Mouse (Mus musculus): ENCODE results near the gene Recql5.
A peak's percentile ranks its signal among the peaks of the same experiment; 100 is the strongest.

Gene Recql5

DNA sequence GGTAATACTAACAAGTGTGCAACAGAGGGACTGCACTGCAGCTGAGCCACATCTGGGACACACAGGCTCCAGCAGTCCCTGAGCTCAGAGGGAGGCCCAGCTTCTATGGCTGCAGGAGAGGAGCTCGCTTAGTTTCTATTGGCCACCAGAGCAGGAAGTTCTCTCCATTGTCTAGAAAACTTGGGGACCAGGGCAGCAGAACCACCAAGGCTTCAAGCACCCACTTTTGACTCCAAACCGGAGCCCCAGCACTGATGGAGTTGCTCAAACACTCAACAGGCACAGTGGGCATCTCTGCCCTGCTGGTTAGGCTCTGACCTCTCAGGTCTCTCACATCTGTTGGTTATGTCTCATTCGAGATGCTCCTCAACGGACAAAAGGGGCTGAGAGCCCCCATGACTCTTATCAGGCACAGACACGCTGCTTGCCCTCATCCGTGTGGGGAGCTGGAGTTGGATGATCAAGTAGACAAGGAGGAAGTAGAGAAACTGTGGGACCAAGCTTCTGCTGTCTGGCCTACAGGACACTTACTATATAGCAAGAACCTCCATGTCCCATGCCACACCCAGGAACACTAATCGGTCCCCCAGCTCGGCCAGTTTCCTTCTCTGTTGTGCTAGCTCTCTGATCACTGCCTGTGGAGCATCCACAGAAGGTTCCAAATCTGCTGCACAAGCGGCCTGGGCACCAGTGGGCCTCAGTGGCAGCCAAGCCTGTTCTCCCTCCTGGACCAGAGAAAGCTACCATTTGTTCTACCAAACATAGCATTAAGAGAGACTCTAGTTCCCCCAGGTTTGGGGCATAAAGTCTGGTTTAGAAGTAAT is 31.7 kb downstream of the Recql5 start:
- DNase-seq (ENCODE audit: low spot score in 2 of 2), result peak; percentile 61 to 72

DNA sequence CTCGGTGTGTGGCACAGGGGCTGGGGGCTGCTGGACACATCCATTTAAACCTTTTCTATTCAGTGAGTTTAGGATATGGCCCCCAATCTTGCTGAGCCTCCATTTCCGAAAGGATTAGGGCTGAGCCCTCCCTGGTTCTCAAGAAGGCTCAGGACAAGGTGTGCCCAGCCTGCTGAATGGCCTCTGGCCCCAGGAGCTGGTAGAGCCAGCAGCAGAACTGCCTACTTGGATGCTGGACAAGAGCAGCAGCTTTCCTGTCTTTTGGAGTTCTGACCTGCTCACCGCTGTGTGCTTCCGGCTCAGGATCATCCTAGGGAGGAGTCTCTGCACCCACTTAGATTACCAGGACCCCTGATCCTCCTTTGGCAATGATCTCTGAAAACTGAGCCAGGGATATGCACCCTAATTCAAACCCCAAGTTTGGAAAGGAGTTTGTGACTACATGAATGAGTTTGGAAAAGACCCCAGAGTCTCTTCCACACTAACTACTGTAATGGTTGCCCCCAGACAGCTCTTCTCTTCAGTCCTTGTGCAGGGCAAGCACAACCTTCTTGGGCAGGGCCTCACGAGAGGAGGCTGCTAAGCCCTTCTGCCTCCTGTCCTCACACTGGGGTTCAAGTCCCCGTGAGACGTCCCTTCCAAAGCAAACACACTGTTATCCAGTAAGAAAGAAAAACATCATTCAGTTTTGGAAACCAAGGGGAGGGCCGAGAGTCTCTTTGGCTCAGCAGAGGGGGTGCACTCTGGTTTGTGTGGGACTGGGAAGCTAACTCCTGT is 32.5 kb downstream of the Recql5 start:
- DNase-seq (ENCODE audit: low spot score in 2 of 2), result peak in 1 of 2 experiments; percentile 69

DNA sequence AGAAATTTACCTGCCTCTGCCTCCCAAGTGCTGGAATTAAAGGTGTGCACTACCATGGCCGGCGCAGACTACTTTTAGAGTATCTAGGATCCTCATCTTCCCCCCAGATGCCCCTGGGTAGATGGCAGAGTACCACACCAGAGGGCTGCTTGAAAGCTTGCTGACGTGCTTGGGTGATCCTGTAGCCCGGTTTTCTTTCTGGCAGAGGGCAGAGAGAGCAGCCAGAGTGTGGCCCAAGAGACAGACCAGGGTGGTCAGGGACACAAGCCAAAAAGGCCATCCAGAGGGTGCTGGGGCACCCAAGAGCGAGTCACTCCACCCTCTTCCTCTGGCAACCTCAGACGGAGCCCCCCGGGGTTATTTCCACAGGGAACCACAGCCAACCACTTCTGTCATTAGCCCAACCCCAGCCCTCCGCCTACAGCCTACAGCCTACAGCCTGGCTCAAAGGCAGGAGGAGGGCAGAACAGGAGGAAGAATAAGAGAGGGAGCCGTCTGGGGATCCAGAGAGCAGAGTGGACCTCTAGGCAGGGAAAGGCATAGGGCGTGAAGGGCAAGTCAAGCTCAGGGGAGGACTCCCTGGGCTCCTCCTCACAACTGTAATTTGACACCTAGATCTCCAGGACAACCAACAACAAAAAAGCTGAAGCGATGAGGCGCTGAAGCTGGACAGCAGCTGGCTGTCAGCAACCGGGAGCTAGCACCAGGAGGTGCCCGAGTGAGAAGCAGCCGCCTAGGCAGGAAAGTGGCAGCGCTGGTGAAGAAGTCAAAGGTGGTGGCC is 33.6 kb downstream of the Recql5 start, which contains the start of gene Smim5:
TSS of gene Smim5 (plus strand) at position 481 of the 781 bp plus-strand sequence.
- DNase-seq (ENCODE audit: low spot score in 2 of 2), result peak; percentile 69 to 78

DNA sequence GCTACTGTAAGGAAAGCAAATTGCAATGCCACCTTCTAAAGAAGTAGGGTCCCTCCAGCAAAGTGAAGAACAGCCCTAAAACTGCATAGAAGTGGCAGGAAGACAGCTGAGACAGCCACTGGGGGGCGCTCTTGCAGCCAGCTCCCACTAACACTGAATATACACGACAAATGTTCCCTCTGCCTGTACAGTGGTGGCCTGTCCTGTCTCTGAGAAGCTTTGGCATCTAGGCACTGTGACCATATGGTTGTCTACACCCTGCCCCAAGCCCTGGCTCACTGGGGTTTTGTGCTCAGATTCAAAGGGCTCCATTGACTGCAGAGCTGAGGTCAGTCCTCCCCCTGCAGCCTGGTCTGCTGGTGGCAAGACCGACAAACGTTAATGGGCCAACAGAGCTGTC is 34.4 kb downstream of the Recql5 start:
- peak; percentile 83 to 91 for DNase-seq (ENCODE audit: low spot score in 2 of 2)

DNA sequence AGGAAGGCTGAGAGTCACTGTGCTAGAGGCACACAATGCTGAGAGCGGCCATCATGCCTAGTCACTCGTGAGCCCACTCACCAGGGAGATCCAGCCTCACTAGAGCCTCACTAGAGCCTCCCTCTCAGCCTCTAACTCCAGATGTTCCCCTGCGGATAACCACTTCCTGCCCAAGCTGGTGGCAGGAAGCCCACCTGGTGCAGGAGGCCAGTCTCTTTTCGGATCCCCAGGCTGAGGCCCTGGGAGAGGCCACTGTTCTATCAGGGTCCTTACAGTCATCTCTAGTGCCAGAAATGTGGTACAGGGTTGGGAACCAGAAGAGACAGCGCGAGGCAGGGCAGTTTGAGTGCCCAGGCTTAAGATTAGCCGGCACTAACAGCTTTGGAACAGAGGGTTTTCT is 34.8 kb downstream of the Recql5 start:
- peak in 1 of 2 experiments; percentile 44 for DNase-seq (ENCODE audit: low spot score in 2 of 2)

DNA sequence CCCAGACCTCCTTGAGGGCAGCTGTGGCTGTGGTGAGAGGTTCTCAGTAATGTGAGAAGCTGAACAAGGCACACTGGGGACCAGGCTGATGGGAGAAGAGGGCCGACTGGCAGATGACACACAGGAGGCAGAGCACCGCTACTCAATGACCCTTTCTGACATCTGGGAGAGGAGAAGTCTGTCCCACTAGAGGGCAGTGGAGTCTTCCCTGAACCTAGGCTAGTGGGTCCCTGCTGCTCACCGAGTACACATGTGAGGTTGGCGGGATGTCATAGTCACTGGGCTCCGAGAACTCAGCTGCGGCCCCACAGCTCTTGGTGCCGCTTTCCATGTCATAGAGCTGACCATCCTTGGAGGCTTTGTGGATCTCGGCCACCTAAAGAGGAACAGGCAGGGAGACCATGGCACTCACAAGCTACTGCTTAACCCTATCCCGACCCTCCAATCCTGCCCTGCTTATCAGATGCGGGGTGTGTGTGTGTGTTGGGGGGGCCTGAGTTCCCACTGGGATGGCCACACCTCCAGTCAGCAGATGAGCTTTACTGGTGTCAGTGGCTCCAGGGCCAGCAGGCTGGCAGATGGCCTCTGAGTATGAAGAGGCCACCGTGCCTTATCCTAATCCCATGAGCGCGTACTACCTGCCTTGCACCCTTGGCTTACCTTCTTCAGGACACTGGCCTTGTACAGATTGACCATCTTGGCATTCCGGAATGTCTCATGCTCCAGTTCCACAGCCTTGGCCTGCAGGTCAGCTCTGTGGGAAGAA is 38.3 kb downstream of the Recql5 start:
- DNase-seq (ENCODE audit: low spot score in 2 of 2), result peak in 1 of 2 experiments; percentile 44

DNA sequence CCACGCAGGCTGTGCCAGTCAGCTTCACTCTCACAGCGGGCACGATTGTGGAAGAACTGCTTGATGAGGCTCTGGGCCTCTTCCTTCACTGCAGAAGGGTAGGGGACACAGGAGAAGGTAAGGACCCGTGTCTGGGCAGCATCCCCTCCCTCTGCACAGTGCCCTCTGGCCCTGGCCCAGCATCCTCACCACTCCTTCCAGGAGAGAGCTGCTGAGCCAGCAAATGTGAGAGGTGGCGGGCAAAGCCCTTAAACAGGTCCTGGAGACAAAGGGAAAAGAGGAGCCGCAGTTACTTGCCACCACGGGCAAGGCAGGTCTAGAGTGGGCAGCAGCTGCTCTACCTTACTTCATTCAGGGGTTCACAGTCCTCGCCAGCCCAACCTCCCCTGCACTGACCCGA is 40.2 kb downstream of the Recql5 start:
- no peak for DNase-seq (ENCODE audit: low spot score in 2 of 2)

DNA sequence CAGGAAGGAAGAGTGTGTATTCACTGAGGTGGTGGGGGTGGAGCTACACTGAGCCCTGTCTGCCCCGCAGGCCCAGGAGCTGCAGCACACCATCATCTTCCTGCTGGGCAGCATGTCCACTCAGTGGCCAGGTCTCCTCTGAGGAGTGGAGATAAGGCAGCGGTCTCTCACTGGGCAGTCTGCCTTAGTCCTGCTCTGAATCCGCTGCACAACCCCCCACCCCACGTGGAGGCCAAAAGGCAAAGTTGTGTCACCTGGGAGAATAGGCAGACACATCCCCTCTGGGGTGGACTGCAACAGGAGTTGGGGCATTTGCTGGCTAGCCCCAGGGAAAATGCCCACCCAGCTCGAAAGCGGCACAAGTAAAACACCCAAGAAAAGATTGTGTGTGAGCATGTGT is 41.1 kb downstream of the Recql5 start:
- DNase-seq (ENCODE audit: low spot score in 2 of 2), result no peak

DNA sequence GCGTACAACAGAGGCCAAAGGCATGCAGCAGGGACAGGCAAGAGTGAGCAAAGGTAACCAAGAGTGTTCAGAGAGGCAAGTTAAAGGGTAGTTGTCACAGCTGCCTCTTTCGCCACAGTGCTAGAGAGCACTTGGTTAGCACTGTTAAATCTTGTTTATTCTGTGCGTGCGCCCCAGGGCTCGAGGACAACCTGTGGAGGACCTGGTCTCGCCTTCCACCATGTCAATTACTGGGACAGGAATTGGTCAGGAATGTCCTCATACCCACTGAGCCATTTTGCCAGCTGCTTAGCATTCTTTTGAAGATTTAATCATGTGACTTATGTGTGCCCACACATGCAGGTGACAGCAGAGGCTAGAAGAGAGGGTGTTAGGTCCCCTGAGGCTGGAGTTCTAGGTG is 44.1 kb downstream of the Recql5 start:
- no peak for DNase-seq (ENCODE audit: low spot score in 2 of 2)

DNA sequence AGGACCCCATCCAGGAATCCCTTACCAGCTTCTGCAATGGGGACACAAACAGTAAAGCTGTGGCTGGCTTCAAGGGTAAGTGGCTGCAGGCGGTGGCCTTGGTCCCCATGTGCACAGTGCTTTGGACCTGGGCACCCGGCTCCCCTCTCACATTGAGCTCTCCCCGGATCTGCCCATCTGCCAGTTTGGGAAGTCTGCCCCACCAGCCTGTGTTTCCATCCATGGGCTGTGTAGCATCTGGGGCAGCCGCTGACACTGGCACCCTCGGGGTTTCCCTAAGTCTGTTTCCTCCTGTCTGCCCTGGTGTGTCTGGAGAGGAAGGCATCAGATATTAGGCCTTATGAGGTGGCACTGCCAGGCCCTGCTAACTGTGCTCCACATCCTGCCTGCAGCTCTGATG is 45.3 kb downstream of the Recql5 start:
- no peak for DNase-seq (ENCODE audit: low spot score in 2 of 2)

DNA sequence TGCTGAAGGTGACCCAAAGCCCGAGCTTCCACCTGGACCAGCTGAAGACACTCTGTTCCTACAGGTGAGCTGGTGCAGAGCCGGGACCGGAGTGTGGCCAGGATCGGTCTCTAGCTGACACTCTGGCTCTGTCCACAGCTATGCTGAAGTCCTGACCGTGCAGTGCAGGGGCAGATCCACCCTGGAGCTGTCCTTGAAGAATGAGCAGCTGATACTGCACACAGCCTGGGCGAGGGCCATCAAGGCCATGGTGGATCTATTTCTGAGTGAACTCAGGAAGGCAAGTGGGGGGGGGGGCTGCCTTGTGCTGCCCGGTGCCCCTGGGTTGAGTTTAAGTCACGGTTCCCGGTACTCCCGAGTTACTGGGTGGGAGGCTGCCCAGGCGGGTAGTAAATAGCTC is 46.8 kb downstream of the Recql5 start:
- DNase-seq (ENCODE audit: low spot score in 2 of 2), result no peak

DNA sequence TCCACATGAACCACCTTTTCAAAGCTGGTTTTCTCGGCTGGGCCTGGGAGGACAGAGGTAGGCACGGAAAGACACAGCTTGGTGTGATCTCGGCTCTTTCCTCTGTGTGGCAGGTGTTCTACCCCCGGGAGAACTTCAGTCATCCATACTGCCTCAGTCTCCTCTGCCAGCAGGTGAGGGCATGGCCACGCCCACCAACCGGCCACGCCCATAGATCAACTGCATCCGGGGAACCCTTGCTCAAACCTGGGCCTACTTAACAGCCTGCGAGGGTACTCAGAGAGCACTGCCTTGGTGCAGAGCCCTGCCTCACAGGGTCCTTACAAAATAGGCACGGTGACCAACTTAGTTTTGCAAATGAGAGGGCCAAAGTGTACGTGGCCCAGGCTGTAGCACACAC is 48.0 kb downstream of the Recql5 start:
- DNase-seq (ENCODE audit: low spot score in 2 of 2), result no peak

DNA sequence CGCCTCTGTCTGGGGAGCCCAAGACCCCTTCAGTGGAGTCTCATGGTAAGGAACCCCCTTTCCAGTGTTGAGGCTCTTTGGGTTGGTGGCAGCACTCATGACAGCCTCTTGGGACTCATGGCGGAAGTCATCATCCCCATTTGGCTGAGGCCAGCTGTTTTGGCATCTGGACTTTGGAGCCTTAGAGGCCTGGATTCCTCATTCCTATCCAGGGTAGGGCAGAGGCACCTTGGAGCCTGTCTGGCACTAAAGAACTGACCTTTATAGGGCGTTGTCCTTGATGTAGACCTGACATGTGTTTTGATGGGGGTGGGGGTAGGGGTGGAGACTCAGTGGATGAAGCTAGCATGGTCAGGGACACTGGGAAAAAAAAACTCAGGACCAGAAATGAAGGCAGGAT is 48.9 kb downstream of the Recql5 start:
- DNase-seq (ENCODE audit: low spot score in 2 of 2), result no peak

DNA sequence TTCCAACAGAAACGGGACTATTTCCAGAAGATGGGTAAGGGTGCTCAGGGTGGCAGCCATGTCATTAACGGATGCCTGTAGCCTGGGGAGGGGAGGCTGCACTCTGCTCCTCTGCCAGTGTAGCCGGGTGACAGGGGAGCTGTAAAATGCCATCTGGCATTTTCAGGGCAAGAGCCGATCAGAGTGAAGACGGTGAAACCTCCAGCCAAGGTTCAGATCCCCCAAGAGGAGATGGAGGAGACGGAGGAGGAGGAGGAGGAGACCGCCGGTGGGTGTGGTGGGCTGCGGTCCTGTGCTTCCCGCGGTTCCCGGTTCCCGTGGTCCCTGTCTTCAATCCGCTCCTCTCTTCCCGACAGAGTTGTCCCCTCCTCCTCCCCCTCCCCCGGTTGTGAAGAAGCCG is 50.0 kb downstream of the Recql5 start:
- DNase-seq (ENCODE audit: low spot score in 2 of 2), result no peak

DNA sequence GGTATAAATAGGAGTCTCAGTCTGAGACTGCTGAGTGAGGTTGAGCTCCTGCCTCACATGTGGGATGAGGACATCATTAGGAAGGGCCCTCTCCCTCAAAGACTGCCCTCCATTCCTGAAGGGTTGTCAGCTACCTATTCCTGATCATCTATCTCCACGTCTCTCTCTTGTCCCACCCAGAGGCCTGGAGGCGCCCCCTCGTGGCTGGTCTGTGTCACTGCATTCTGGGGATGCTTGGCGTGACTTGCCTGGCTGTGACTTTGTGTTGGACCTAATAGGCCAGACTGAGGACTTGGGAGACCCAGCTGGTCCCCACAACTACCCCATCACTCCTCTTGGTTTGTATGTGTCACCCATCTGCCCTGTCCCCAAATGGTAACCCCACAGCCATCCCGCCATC is 52.3 kb downstream of the Recql5 start:
- DNase-seq (ENCODE audit: low spot score in 2 of 2), result peak; percentile 62 to 76

DNA sequence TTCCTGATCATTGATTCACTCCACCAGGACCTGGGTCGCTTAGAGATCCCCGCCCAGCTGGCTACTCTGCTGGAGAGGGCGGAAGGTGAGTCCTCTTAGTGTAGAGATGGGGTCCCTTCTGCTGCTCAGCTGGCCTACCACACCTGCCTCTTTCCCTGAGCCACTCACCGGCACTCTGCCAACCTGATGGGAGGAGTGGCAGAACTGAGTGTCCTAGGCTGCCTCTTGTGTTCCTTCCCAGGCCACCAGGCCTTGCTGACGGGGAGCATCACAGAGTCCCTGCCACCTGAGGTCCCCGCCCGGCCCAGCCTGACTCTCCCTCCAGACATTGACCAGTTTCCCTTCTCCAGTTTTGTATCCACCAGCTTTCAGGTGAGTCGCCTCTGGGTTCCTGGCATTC is 55.2 kb downstream of the Recql5 start:
- DNase-seq (ENCODE audit: low spot score in 2 of 2), result no peak

DNA sequence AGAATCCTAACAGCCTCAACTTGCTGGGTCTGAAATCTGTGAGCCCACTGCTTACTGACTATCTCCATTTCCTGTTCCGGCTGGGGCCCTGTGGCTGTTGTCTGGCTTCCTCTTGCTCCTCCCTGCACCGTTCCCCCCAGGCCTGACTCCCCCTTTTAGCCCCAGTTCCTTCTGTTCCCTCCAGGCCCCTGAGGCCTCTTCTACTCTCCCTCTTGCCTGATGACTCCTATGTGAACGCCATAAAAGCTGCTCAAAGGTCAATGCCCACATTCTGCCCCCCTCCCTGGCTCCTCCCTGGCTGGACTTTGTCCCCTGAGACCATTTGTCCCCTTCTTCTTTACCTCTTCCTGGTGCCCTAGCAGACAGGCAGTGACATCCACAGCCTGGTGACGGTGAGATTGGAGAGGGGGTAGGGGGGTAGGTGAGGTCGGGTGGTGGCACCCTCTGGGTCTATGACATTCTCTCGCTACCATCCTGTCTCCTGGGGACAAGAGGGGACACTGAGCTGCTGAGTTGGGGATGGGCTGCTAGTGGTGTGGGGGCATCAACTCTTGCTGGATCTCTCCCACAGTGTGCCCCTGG is 56.0 kb downstream of the Recql5 start:
- DNase-seq (ENCODE audit: low spot score in 2 of 2), result no peak

DNA sequence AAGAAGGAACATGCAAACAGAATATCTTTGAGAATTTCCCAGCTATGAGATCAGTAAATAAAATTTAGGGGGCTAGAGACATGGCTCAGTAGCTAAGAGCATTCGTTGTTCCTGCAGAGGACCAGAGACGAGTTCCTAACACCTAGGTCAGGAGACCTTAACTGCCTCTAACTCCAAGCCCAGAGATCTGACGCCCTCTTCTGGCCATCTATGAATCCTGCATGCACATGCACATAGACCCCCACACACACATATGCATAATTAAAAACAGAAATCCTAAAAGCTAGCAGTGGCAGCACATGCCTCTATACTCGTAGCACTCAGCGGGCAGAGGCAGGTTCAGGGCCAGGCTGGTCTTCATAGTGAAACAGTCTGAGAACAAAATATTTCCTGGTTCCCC is 56.8 kb downstream of the Recql5 start:
- no peak for DNase-seq (ENCODE audit: low spot score in 2 of 2)

DNA sequence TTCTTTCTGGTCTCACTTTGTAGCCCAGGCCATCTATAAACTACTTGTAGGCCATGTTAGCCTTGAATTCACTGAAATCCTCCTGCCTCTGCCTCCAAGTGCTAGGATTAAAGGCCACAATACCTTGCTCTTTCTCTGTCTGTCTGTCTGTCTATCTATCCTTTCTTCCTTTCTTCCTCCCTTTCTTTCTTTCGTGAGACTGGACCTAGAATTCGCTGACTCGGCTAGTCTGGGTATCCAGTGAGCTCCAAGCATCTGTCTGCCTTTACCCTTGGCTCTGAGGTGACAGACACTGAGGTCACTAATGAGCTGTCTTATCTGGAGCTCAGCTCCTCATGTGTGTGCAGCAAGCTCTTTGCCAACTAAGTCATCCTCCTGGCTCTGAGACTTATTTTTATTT is 57.3 kb downstream of the Recql5 start:
- no peak for DNase-seq (ENCODE audit: low spot score in 2 of 2)

DNA sequence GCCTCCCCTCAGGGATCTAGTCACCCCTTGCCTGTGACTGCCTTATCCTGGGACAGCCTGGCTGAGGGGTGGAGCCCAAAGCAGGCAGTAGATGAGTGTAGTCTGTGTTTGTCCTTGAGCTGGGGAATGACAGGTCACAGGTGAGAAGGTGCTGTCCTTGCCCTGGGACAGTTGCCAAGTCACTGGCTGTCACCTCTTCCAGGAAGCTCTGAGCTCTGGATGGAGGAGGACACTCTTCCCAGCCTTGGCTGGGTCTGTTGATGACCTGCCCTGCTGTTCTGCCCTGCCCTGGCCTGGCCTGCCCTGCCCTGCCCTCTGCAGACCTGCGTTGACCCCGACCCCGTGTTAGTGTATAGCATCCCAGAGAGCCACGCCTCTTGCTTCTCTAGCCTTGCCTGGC is 60.8 kb downstream of the Recql5 start:
- DNase-seq (ENCODE audit: low spot score in 2 of 2), result no peak

DNA sequence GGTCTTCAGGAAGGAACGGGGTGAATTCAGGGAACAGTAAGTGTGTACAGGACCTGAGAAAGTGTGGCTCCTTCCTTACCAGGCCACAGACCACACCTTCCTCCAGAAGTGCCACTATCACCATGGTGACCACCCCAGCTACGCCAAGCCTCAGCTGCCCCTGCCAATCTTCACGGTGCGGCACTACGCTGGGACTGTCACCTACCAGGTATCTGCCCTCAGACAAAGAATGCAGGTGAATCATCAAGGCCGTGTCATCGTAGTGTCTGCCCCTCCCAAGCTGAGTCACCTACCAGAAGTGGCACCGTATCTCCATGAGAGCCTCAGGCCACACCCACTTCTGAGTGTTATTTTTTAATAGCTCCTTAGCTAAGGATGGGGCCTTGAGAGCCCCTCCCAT is 63.9 kb downstream of the Recql5 start:
- DNase-seq (ENCODE audit: low spot score in 2 of 2), result no peak
